Comparison of ENCODE assay signal across 8 mouse cellular contexts in genomic region chr2:74825371-74825729, GRCm38 (mm10). TPM values are rescaled to one million over a fixed set of nuclear protein-coding genes. Genes with fewer than 3 reads are reported as not detected.
A peak's percentile ranks its signal among the peaks of the same experiment; 100 is the strongest.
DNase-seq lines count a peak whose midpoint lies in the region; ATAC-seq and TF ChIP-seq lines count a peak whose summit lies in the region.

No protein-coding gene starts in this region.

- peak overlapping the region; percentile 68 to 96 for H3K27ac ChIP-seq in heart, embryonic 14.5 days (replicated peaks in 1 of 2; ENCODE audit: control insufficient read depth in 1 of 2, insufficient read depth in 1 of 2, low read depth in 2 of 2, low read length in 2 of 2)
- peak overlapping the region; percentile 77 for H3K27ac ChIP-seq in MEL (ENCODE audit: control insufficient read depth, low read depth, low read length)
- H3K27ac ChIP-seq in hindbrain, embryonic 11.5 days (ENCODE audit: low read depth, low read length), result peak overlapping the region; percentile 89

- H3K4me3 ChIP-seq in heart, embryonic 14.5 days (ENCODE audit: control insufficient read depth in 1 of 2, insufficient read depth in 1 of 2, low read depth in 1 of 2, low read length in 2 of 2), result peak overlapping the region; percentile 87 to 97
- peak overlapping the region; percentile 63 to 94 for H3K4me3 ChIP-seq in MEL (ENCODE audit: control insufficient read depth in 1 of 2, insufficient read depth in 1 of 2, low read depth in 2 of 2, low read length in 2 of 2)
- H3K4me3 ChIP-seq in hindbrain, embryonic 11.5 days (ENCODE audit: low read depth, low read length), result peak overlapping the region; percentile 83

- no peak for ATAC-seq in heart, embryonic 14.5 days (ENCODE audit: insufficient number of reproducible peaks, insufficient read depth, low FRiP score, low read depth)
- peak; percentile 60 for ATAC-seq in hindbrain, embryonic 11.5 days (ENCODE audit: low FRiP score)
- ATAC-seq in megakaryocyte-erythroid progenitor cell, adult 5-6 weeks (replicated peaks; ENCODE audit: low FRiP score, low TSS enrichment, poor library complexity, severe bottlenecking), result peak; percentile 20; the same call in 1 of the 2 replicates

- peaks cover 16% of the 10 kb centered on the region for H3K79me2 ChIP-seq in MEL (ENCODE audit: control insufficient read depth, insufficient read depth, low read length, poor library complexity)

- intact Hi-C loops in heart, postnatal 25 days (cut with DNase I), result loop anchor here (5.0 kb wide), 2 partner anchors 137 to 232 kb away; no protein-coding TSS in a partner anchor
- intact Hi-C loops in left cerebral cortex, postnatal 14 days (cut with DNase I), result no loop called here

- WGBS in heart, embryonic 14.5 days, result 68% methylated on average over 3 of the region's 3 CpGs
- WGBS in hindbrain, embryonic 11.5 days, result 80% methylated on average over 3 of the region's 3 CpGs

- H3K36me3 ChIP-seq in heart, embryonic 14.5 days (ENCODE audit: control insufficient read depth, insufficient read depth, low read length), result no peaks in the 10 kb centered on the region
- H3K36me3 ChIP-seq in MEL (ENCODE audit: control insufficient read depth in 1 of 2, insufficient read depth in 2 of 2, low read length in 2 of 2), result peaks cover 2 to 8% of the 10 kb centered on the region in 2 experiments
- no peaks in the 10 kb centered on the region for H3K36me3 ChIP-seq in hindbrain, embryonic 11.5 days (ENCODE audit: control insufficient read depth, insufficient read depth, low read length)

- no peaks in the 10 kb centered on the region for H3K9me3 ChIP-seq in heart, embryonic 14.5 days (ENCODE audit: control insufficient read depth, low read length)
- no peaks in the 10 kb centered on the region for H3K9me3 ChIP-seq in MEL (replicated peaks; ENCODE audit: insufficient read depth, low read length)
- no peaks in the 10 kb centered on the region for H3K9me3 ChIP-seq in hindbrain, embryonic 11.5 days (ENCODE audit: control insufficient read depth, low read length)

- no peak for DNase-seq in heart, postnatal 25 days (ENCODE audit: low spot score)
- DNase-seq in MEL (ENCODE audit: low read depth, low spot score), result no peak
- DNase-seq in hindbrain, embryonic 11.5 days (ENCODE audit: low spot score), result no peak
- no peak for DNase-seq in MN1 (ENCODE audit: low spot score)
- DNase-seq in frontal cortex, postnatal 14 days (ENCODE audit: low spot score in 2 of 2), result no peak
- no peak for DNase-seq in left cerebral cortex, postnatal 14 days (ENCODE audit: low spot score in 2 of 2)

- TF ChIP-seq EP300 in MEL (IDR thresholded peaks at IDR 0.05; ENCODE audit: low read depth in 1 of 2, low read length in 2 of 2), result no peak

- no peak for TF ChIP-seq POLR2A in MEL (IDR thresholded peaks at IDR 0.05; ENCODE audit: control insufficient read depth in 1 of 2, insufficient read depth in 1 of 2, low read depth in 1 of 2, low read length in 2 of 2, poor library complexity in 1 of 2)

- peak overlapping the region; percentile 98 for H3K9ac ChIP-seq in heart, embryonic 14.5 days (ENCODE audit: low read length)
- peak overlapping the region; percentile 99 for H3K9ac ChIP-seq in MEL (ENCODE audit: control insufficient read depth, low read depth, low read length, poor library complexity, severe bottlenecking)
- H3K9ac ChIP-seq in hindbrain, embryonic 11.5 days (ENCODE audit: low read depth, low read length), result peak overlapping the region; percentile 89

- 0 out of 2 replicates have a peak, but pooled peaks cover 3% of the 10 kb centered on the region for H3K27me3 ChIP-seq in heart, embryonic 14.5 days (ENCODE audit: control insufficient read depth, insufficient read depth, low read length)
- H3K27me3 ChIP-seq in MEL (ENCODE audit: control insufficient read depth in 1 of 2, insufficient read depth in 2 of 2, low read length in 2 of 2), result peaks cover 2 to 6% of the 10 kb centered on the region in 2 experiments
- no peaks in the 10 kb centered on the region for H3K27me3 ChIP-seq in hindbrain, embryonic 11.5 days (ENCODE audit: control insufficient read depth, insufficient read depth, low read length)

- H3K4me2 ChIP-seq in heart, embryonic 14.5 days (ENCODE audit: low read length), result peak overlapping the region; percentile 61
- H3K4me2 ChIP-seq in hindbrain, embryonic 11.5 days (replicated peaks; ENCODE audit: low read depth, low read length), result peak overlapping the region; percentile 77

- no peak for TF ChIP-seq RAD21 in MEL (IDR thresholded peaks at IDR 0.05; ENCODE audit: low read depth, low read length)

- TF ChIP-seq CTCF in MEL (IDR thresholded peaks at IDR 0.05 in 2 of 3, conservative IDR thresholded peaks at IDR 0.05 in 1 of 3; ENCODE audit: control insufficient read depth in 1 of 3, insufficient read depth in 1 of 3, low read depth in 2 of 3, low read length in 3 of 3, poor library complexity in 1 of 3, severe bottlenecking in 1 of 3), result no peak

- 0 out of 4 replicates have a peak, but pooled peaks cover 0 to 4% of the 10 kb centered on the region in 2 experiments for H3K4me1 ChIP-seq in heart, embryonic 14.5 days (ENCODE audit: control insufficient read depth in 2 of 2, insufficient read depth in 2 of 2, low read length in 2 of 2)
- peaks cover 4 to 6% of the 10 kb centered on the region in 2 experiments; a peak in 2 of 4 replicates for H3K4me1 ChIP-seq in MEL (ENCODE audit: control insufficient read depth in 1 of 2, insufficient read depth in 2 of 2, low read length in 2 of 2)
- no peaks in the 10 kb centered on the region for H3K4me1 ChIP-seq in hindbrain, embryonic 11.5 days (replicated peaks; ENCODE audit: control insufficient read depth, insufficient read depth, low read length)

TF ChIP-seq in MEL, 35 proteins besides CTCF, POLR2A, EP300 and RAD21:
- TF ChIP-seq ZNF384 (IDR thresholded peaks at IDR 0.05; ENCODE audit: low read depth, low read length), result no peak
- TF ChIP-seq BHLHE40 (IDR thresholded peaks at IDR 0.05; ENCODE audit: borderline replicate concordance, low read depth, low read length), result no peak
- TF ChIP-seq ZMIZ1 (IDR thresholded peaks at IDR 0.05; ENCODE audit: low read depth, low read length), result no peak
- no peak for TF ChIP-seq TBP (IDR thresholded peaks at IDR 0.05; ENCODE audit: low read depth, low read length)
- no peak for TF ChIP-seq ZC3H11A (IDR thresholded peaks at IDR 0.05; ENCODE audit: low read depth, low read length)
- TF ChIP-seq CHD2 (IDR thresholded peaks at IDR 0.05; ENCODE audit: low read length), result no peak
- TF ChIP-seq MAX (IDR thresholded peaks at IDR 0.05; ENCODE audit: low read length), result no peak
- TF ChIP-seq RCOR1 (IDR thresholded peaks at IDR 0.05; ENCODE audit: low read depth, low read length), result no peak
- no peak for TF ChIP-seq USF2 (IDR thresholded peaks at IDR 0.05; ENCODE audit: borderline replicate concordance in 1 of 2, insufficient read depth in 1 of 2, low read depth in 1 of 2, low read length in 2 of 2)
- no peak for TF ChIP-seq TCF12 (IDR thresholded peaks at IDR 0.05; ENCODE audit: low read depth, low read length)
- no peak for TF ChIP-seq NELFE (IDR thresholded peaks at IDR 0.05; ENCODE audit: low read depth, low read length)
- TF ChIP-seq UBTF (IDR thresholded peaks at IDR 0.05; ENCODE audit: borderline replicate concordance, insufficient read depth, low read depth, low read length), result no peak
- TF ChIP-seq MEF2A (IDR thresholded peaks at IDR 0.05; ENCODE audit: extremely low read depth, insufficient replicate concordance, low read depth, low read length, poor library complexity, severe bottlenecking), result no peak
- no peak for TF ChIP-seq POLR2AphosphoS5 (IDR thresholded peaks at IDR 0.05; ENCODE audit: borderline replicate concordance, low read depth, low read length)
- TF ChIP-seq ELF1 (IDR thresholded peaks at IDR 0.05; ENCODE audit: low read depth, low read length), result no peak
- no peak for TF ChIP-seq MAZ (IDR thresholded peaks at IDR 0.05; ENCODE audit: low read depth, low read length)
- TF ChIP-seq POLR2AphosphoS2 (IDR thresholded peaks at IDR 0.05; ENCODE audit: low read length), result no peak
- no peak for TF ChIP-seq ETS1 (IDR thresholded peaks at IDR 0.05; ENCODE audit: low read depth, low read length)
- no peak for TF ChIP-seq NRF1 (IDR thresholded peaks at IDR 0.05; ENCODE audit: insufficient read depth, low read depth, low read length, poor library complexity, severe bottlenecking)
- TF ChIP-seq JUND (IDR thresholded peaks at IDR 0.05; ENCODE audit: low read depth, low read length), result no peak
TF ChIP-seq in MEL: peak in this region for 0.

RNA-seq across cellular contexts. Expression of gene Mtx2, which starts 0.3 kb away (rescaled TPM):
- polyA plus RNA-seq in heart, embryonic 14.5 days (2014; fragmentation: Nextera tagmentation; extraction: Ambion mirVana), result 187 and 191 TPM in 2 replicates
- total RNA-seq in heart, postnatal 25 days (2021), result 100 to 1,000 TPM; 120 to 122 TPM
- 81.9 and 85.0 TPM in 2 replicates for total RNA-seq in MEL (2012; rRNA removed)
- 1,000 to 10,000 TPM in 1 of 2 experiments, 100 to 1,000 TPM in 1; 152 to 1,244 TPM for polyA plus RNA-seq in MEL (2012; ENCODE audit: insufficient read depth in 1 of 2, insufficient read length in 2 of 2, low read depth in 1 of 2, low replicate concordance in 2 of 2, missing spikeins in 1 of 2)
- 149 and 154 TPM in 2 replicates for polyA plus RNA-seq in hindbrain, embryonic 11.5 days (2014; fragmentation: Nextera tagmentation; extraction: Ambion mirVana)
- 71.8 and 72.1 TPM in 2 replicates for total RNA-seq in megakaryocyte-erythroid progenitor cell, adult 5-6 weeks (2014; fragmentation: Nextera tagmentation)
- 50.6 and 51.1 TPM in 2 replicates for total RNA-seq in megakaryocyte-erythroid progenitor cell, adult 5-6 weeks (2017)
- 10 to 100 TPM; 47.4 to 54.9 TPM for total RNA-seq in left cerebral cortex, postnatal 14 days (2021)
